Comparison of ENCODE assay signal across 8 mouse cellular contexts in the genomic region with DNA sequence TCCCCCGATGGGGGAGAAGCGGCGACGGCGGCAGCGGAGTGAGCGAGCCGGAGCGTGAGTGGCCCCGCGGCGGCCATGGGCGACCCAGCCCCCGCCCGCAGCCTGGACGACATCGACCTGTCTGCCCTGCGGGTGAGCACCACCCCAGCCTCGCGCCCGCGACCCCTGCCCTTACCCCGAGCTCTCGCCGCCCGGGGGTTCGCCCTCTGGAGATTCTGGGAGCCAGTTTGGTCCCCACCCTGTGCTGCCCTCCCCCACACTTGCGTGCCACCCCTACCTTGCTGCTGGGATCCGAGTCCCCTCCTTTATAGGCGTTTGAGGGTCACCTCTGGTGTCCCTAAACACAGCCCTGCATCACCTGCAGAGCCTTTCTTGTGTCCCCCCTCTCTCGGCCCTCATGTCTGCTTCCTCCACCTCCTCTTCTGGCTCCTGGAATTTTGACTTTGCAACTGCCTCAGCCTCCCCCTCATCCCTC. TPM values are rescaled to one million over a fixed set of nuclear protein-coding genes. Genes with fewer than 3 reads are reported as not detected.
DNase-seq lines count a peak whose midpoint lies in the region; ATAC-seq lines count a peak whose summit lies in the region.

No protein-coding gene starts in this region.

- peaks cover 5% of the 10 kb centered on the region; the same call in 1 of the 2 replicates for H3K36me3 ChIP-seq in limb, embryonic 15.5 days
- H3K36me3 ChIP-seq in stomach, embryonic 15.5 days = no peaks in the 10 kb centered on the region

- H3K4me2 ChIP-seq in limb, embryonic 15.5 days = peak overlapping the region; percentile 90
- H3K4me2 ChIP-seq in stomach, embryonic 15.5 days = peak overlapping the region; percentile 90

- peak overlapping the region; percentile 90 for H3K4me3 ChIP-seq in limb, embryonic 15.5 days
- H3K4me3 ChIP-seq in stomach, embryonic 15.5 days (replicated peaks) = peak overlapping the region; percentile 88

- H3K9ac ChIP-seq in limb, embryonic 15.5 days = peak overlapping the region; percentile 72
- peak overlapping the region; percentile 86 for H3K9ac ChIP-seq in stomach, embryonic 15.5 days

- peak overlapping the region; percentile 90 for H3K27ac ChIP-seq in limb, embryonic 15.5 days
- H3K27ac ChIP-seq in stomach, embryonic 15.5 days = peak overlapping the region; percentile 91

- no peaks in the 10 kb centered on the region for H3K27me3 ChIP-seq in limb, embryonic 15.5 days
- no peaks in the 10 kb centered on the region for H3K27me3 ChIP-seq in stomach, embryonic 15.5 days (replicated peaks)

- H3K9me3 ChIP-seq in limb, embryonic 15.5 days = no peaks in the 10 kb centered on the region
- no peaks in the 10 kb centered on the region for H3K9me3 ChIP-seq in stomach, embryonic 15.5 days

- intact Hi-C loops in gastrocnemius, postnatal 14 days (cut with DNase I; ENCODE audit: low total_unique reads) = loop anchor here (5.0 kb wide), 1 partner anchor 39 kb away; no protein-coding TSS in a partner anchor

- DNase-seq in cerebellum, postnatal 10 days = no peak
- DNase-seq in ovary, adult 18-20 months (ENCODE audit: low spot score) = peak; percentile 7
- DNase-seq in ovary, postnatal 36 days (ENCODE audit: low spot score) = no peak
- no peak for DNase-seq in adrenal gland, postnatal 25 days
- DNase-seq in gastrocnemius, postnatal 14 days = no peak

- ATAC-seq in cerebellum, adult (ENCODE audit: insufficient number of reproducible peaks, low FRiP score, low TSS enrichment) = 0 out of 2 replicates have a peak, but pooled peaks have one; percentile 45
- peak; percentile 11; the same call in 1 of the 2 replicates for ATAC-seq in limb, embryonic 15.5 days (ENCODE audit: insufficient number of reproducible peaks, low FRiP score, low TSS enrichment, low read depth)
- no peak; the same call in 1 of the 2 replicates for ATAC-seq in stomach, embryonic 15.5 days (ENCODE audit: insufficient read depth, low FRiP score, low read depth)

- H3K4me1 ChIP-seq in limb, embryonic 15.5 days = peaks cover 37% of the 10 kb centered on the region
- peaks cover 19% of the 10 kb centered on the region for H3K4me1 ChIP-seq in stomach, embryonic 15.5 days

- 2% methylated on average over 19 of the region's 31 CpGs for WGBS in limb, embryonic 15.5 days
- WGBS in stomach, embryonic 15.5 days = 0% methylated on average over 27 of the region's 31 CpGs

RNA-seq across cellular contexts. Expression of a gene that starts 0.4 kb away (rescaled TPM):
- polyA plus RNA-seq in limb, embryonic 15.5 days (2015; fragmentation: Nextera tagmentation; extraction: Ambion mirVana) = 14.1 TPM in 2 replicates
- polyA plus RNA-seq in stomach, embryonic 15.5 days (2015; fragmentation: Nextera tagmentation; extraction: Ambion mirVana) = 14.9 and 15.9 TPM in 2 replicates
- total RNA-seq in adrenal gland, postnatal 25 days (2021) = 45.7 and 58.9 TPM in 2 replicates
- total RNA-seq in gastrocnemius, postnatal 14 days (2021) = 10 to 100 TPM; 26.1 to 27.7 TPM

RNA-seq across cellular contexts. Expression of a gene that starts 23.2 kb away (rescaled TPM):
- 10.4 and 11.9 TPM in 2 replicates for polyA plus RNA-seq in limb, embryonic 15.5 days (2015; fragmentation: Nextera tagmentation; extraction: Ambion mirVana)
- polyA plus RNA-seq in stomach, embryonic 15.5 days (2015; fragmentation: Nextera tagmentation; extraction: Ambion mirVana) = 12.9 and 13.7 TPM in 2 replicates
- total RNA-seq in adrenal gland, postnatal 25 days (2021) = 8.7 and 14.5 TPM in 2 replicates
- total RNA-seq in gastrocnemius, postnatal 14 days (2021) = 10 to 100 TPM; 15.9 to 17.1 TPM

RNA-seq across cellular contexts. Expression of a gene that starts 30.3 kb away (rescaled TPM):
- polyA plus RNA-seq in limb, embryonic 15.5 days (2015; fragmentation: Nextera tagmentation; extraction: Ambion mirVana) = not detected in 2 replicates
- not detected in 2 replicates for polyA plus RNA-seq in stomach, embryonic 15.5 days (2015; fragmentation: Nextera tagmentation; extraction: Ambion mirVana)
- total RNA-seq in adrenal gland, postnatal 25 days (2021) = not detected in 2 replicates
- not detected for total RNA-seq in gastrocnemius, postnatal 14 days (2021)

RNA-seq across cellular contexts. Expression of a gene that starts 37.9 kb away (rescaled TPM):
- polyA plus RNA-seq in limb, embryonic 15.5 days (2015; fragmentation: Nextera tagmentation; extraction: Ambion mirVana) = 660 and 698 TPM in 2 replicates
- 689 and 690 TPM in 2 replicates for polyA plus RNA-seq in stomach, embryonic 15.5 days (2015; fragmentation: Nextera tagmentation; extraction: Ambion mirVana)
- 254 and 270 TPM in 2 replicates for total RNA-seq in adrenal gland, postnatal 25 days (2021)
- total RNA-seq in gastrocnemius, postnatal 14 days (2021) = 100 to 1,000 TPM; 292 to 301 TPM

RNA-seq across cellular contexts. Expression of a gene that starts 44.0 kb away (rescaled TPM):
- 0.26 and 0.65 TPM in 2 replicates for polyA plus RNA-seq in limb, embryonic 15.5 days (2015; fragmentation: Nextera tagmentation; extraction: Ambion mirVana)
- 2.1 and 3.3 TPM in 2 replicates for polyA plus RNA-seq in stomach, embryonic 15.5 days (2015; fragmentation: Nextera tagmentation; extraction: Ambion mirVana)
- total RNA-seq in adrenal gland, postnatal 25 days (2021) = 1.2 TPM in 1 of 2 replicates, not detected in the other
- total RNA-seq in gastrocnemius, postnatal 14 days (2021) = not detected
